Mouse (Mus musculus) adrenal gland, adult 18-20 months (tissue): Measurements from ENCODE around the gene Kdelc2. TPM values are rescaled to one million over a fixed set of nuclear protein-coding genes. Genes with fewer than 3 reads are reported as not detected.

ENCODE experiments used
- DNase-seq, 2 experiments: peaks; one replicate each; pipeline ENCODE4 v3.0.0; 2021 to 2022; ENCODE audit warnings: low spot score in 2 of 2
- microRNA-seq, 2 experiments: library from miRNA; unstranded; fragments of <30 nt; microRNA quantifications; one replicate each; pipeline ENCODE4 v1.2.0; 2021; ENCODE audit warnings: borderline number of aligned reads in 2 of 2
- total RNA-seq, 2 experiments: library from RNA; stranded (reverse); gene quantifications; 1 replicate in 1 of 2; 2 replicates in 1 of 2; pipeline ENCODE4 v1.2.3; 2021

The Kdelc2 gene
- total RNA-seq, 2 experiments from 2014 or later = 7.9 to 9.3 TPM

DNA sequence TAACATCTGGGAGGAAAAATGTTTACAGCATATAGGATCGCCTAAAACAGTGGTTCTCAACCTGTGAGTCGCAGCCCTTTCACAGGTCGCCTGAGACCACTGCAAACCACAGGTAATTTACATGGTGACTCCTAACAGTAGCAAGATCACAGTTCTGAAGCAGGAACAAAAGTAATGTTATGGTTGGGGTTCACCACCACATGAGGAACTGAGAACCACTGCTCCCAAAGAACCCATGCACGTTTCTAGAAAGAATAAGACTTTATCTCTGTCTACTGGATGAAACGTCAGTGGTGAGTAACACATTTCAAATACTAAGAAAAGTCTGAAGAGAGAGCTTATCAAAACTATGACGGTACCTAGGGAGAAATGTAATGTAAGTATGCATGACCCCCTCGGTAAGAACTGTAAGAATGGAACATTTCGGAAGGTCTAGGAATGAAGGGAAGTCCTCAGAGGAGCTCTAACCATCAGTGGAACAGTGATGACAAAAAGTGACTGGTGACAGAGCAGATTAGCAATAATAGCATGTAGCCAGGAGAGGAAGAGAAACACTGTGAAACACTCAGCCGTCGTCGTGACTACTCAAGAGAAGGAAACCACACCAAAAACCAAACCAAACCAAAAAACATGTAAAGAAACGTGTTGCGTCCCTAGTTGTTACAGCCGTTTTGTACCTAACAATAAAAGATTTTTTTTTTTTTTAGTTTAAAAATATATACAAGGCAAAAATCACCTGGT is 52.2 kb downstream of the Kdelc2 start:
- no peak for DNase-seq

DNA sequence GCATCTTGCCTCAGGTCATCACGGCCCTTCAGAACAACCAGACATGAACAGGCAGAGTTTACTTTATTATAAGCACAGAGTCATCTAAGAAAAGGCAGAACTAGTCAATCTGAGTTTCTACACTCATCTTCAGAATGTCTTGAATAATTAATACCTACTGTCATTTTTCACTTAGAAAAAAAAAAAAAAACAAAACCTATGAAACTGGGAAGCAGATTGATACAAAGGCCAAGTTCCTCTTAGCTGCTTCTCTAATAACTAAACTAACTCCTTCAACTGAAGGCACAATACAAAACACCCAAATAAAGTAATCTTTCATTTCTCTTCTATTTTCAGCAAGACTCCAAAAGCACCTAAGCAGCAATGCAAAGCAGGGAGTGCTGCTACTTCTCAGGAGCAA is 66.8 kb downstream of the Kdelc2 start:
- no peak for DNase-seq

Small RNAs within 50 kb of the gene (microRNA-seq; reads per million reads assigned to microRNA genes)
- 0 reads per million in 2 experiments for gene Mir130c

Other genes starting within 250 kb of the Kdelc2 start
- 10 to 100 TPM; 15.5 to 18.4 TPM for gene Ddx10, start 136.0 kb upstream of the Kdelc2 start, total RNA-seq
- gene Exph5, start 82.4 kb upstream of the Kdelc2 start, total RNA-seq = under 1 TPM; 0.13 to 0.20 TPM
- 1 to 10 TPM in 1 of 2 experiments, under 1 TPM in 1; 0.74 to 1.5 TPM for gene 4930550C14Rik, start 18.3 kb downstream of the Kdelc2 start, total RNA-seq
- gene Atm, start 152.7 kb downstream of the Kdelc2 start, total RNA-seq = 10 to 100 TPM in 1 of 2 experiments, 1 to 10 TPM in 1; 8.7 to 13.3 TPM
- gene Npat, start 153.0 kb downstream of the Kdelc2 start, total RNA-seq = 1 to 10 TPM; 8.2 to 8.9 TPM
- 100 to 1,000 TPM; 150 to 195 TPM for gene Acat1, start 226.4 kb downstream of the Kdelc2 start, total RNA-seq